Mouse (Mus musculus): ENCODE data around the gene Gnptab.

Gnptab gene

GRCm38 (mm10) chr10:88379013-88379885 lies at the start of gene Gnptab, which contains the start of gene Dram1:
Gene Gnptab (plus strand): TSS chr10:88379132.
Gene Dram1 (minus strand): TSS chr10:88379080.
- no peaks in the 10 kb centered on the region for H3K9me3 ChIP-seq (ENCODE audit: low read length)
- TF ChIP-seq POU5F1 (IDR thresholded peaks at IDR 0.05; ENCODE audit: borderline replicate concordance, low read length) (no peak), CTCF (conservative IDR thresholded peaks at IDR 0.05; ENCODE audit: low read length) (no peak), NANOG (IDR thresholded peaks at IDR 0.05; ENCODE audit: borderline replicate concordance, low read length) (no peak)

DNA sequence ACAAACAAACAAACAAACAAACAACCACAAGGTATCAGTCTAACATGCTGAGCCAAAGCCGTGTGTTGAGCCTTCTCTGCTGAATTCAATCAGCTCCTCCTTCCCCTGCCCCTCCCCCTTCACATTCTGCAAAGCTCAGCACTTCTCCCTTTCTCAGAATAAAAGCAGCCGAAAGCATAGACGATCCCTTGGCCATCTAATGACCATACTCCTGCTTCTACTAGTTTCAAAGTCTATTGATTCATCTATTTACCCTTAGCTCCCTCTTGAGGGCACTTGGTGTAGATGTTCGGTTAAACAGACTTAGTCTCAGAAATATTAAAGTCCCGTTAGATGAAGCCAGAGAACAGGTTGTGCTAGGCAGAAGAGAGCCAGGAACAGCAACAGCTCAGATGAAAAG lies 48.2 kb upstream of the Gnptab start:
- H3K36me3 ChIP-seq (ENCODE audit: insufficient read depth, low read length) = no peaks in the 10 kb centered on the region
- no peak overlapping the region for H3K4me3 ChIP-seq (replicated peaks; ENCODE audit: low read length)
- TF ChIP-seq POU5F1 (IDR thresholded peaks at IDR 0.05; ENCODE audit: borderline replicate concordance, low read length) (no peak), NANOG (IDR thresholded peaks at IDR 0.05; ENCODE audit: borderline replicate concordance, low read length) (no peak), CTCF (conservative IDR thresholded peaks at IDR 0.05; ENCODE audit: low read length) (no peak)

More at GRCm38 (mm10) chr10:88379013-88379885, at the start of gene Gnptab, which contains the start of gene Dram1:
- Histone ChIP-seq H3K36me3 (ENCODE audit: insufficient read depth, low read length) (no peaks in the 10 kb centered on the region), H3K4me3 (replicated peaks; ENCODE audit: low read length) (peak within 1 kb of the TSS; percentile 90), H3K27me3 (ENCODE audit: insufficient read depth, low read length) (peaks cover 7% of the 10 kb centered on the region; the same call in 1 of the 2 replicates), H3K4me1 (replicated peaks; ENCODE audit: low read depth, low read length) (peaks cover 45% of the 10 kb centered on the region)

DNA sequence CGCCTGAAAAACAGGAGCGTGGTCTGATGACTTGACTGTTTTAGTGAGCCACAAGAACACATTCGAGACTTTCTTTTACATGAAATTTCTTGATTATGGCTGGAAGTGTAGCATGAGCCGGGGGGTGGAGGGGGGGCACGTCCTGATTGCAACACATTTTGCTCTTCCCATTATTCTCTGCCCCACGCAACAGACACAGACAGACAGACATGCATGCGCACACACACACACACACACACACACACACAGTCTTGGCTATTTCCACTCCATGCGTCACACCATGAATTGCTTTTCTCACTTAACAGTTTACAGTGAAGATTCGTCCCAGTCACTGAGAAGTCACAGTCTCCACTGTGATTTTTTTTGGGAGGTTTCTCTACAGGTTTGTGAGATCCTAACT lies 38.3 kb upstream of the Gnptab start:
- H3K36me3 ChIP-seq (ENCODE audit: insufficient read depth, low read length) = no peaks in the 10 kb centered on the region
- H3K9me3 ChIP-seq (ENCODE audit: low read length) = peaks cover 6% of the 10 kb centered on the region; the same call in 1 of the 2 replicates
- peaks cover 15% of the 10 kb centered on the region for H3K4me1 ChIP-seq (replicated peaks; ENCODE audit: low read depth, low read length)
- H3K27me3 ChIP-seq (ENCODE audit: insufficient read depth, low read length) = peaks cover 31% of the 10 kb centered on the region
- TF ChIP-seq POU5F1 (IDR thresholded peaks at IDR 0.05; ENCODE audit: borderline replicate concordance, low read length) = no peak
- no peak for TF ChIP-seq NANOG (IDR thresholded peaks at IDR 0.05; ENCODE audit: borderline replicate concordance, low read length)
- no peak for TF ChIP-seq CTCF (conservative IDR thresholded peaks at IDR 0.05; ENCODE audit: low read length)
- no peak overlapping the region for H3K4me3 ChIP-seq (replicated peaks; ENCODE audit: low read length)

More for the DNA sequence above, 48.2 kb upstream of the Gnptab start:
- Histone ChIP-seq H3K9me3 (ENCODE audit: low read length) (peaks cover 6% of the 10 kb centered on the region; the same call in 1 of the 2 replicates), H3K27me3 (ENCODE audit: insufficient read depth, low read length) (peaks cover 7% of the 10 kb centered on the region; the same call in 1 of the 2 replicates), H3K4me1 (replicated peaks; ENCODE audit: low read depth, low read length) (no peaks in the 10 kb centered on the region)

DNA sequence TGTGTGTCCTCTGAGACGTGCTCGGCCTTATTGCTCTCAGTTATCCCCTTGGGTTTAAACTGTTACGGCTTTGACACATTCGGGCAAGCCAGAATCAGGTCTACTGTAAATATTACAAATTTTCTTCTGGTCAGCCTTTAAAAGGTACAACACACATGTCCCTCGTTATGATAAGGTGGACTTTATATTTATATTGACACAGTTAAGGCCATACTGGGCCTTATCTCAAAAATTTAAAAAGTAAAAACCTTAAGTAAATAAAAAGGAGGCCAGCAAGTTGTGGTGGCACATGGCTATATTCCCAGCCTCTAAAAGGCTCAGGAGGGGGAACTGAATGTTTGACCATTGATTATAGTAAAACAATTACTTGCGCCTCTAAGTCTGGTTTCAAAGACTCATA lies 37.6 kb upstream of the Gnptab start:
- Histone ChIP-seq H3K4me1 (replicated peaks; ENCODE audit: low read depth, low read length) (peaks cover 22% of the 10 kb centered on the region), H3K9me3 (ENCODE audit: low read length) (no peaks in the 10 kb centered on the region), H3K4me3 (replicated peaks; ENCODE audit: low read length) (no peak overlapping the region), H3K36me3 (ENCODE audit: insufficient read depth, low read length) (no peaks in the 10 kb centered on the region), H3K27me3 (ENCODE audit: insufficient read depth, low read length) (peaks cover 31% of the 10 kb centered on the region)
- TF ChIP-seq POU5F1 (IDR thresholded peaks at IDR 0.05; ENCODE audit: borderline replicate concordance, low read length) = no peak
- no peak for TF ChIP-seq NANOG (IDR thresholded peaks at IDR 0.05; ENCODE audit: borderline replicate concordance, low read length)
- no peak for TF ChIP-seq CTCF (conservative IDR thresholded peaks at IDR 0.05; ENCODE audit: low read length)

DNA sequence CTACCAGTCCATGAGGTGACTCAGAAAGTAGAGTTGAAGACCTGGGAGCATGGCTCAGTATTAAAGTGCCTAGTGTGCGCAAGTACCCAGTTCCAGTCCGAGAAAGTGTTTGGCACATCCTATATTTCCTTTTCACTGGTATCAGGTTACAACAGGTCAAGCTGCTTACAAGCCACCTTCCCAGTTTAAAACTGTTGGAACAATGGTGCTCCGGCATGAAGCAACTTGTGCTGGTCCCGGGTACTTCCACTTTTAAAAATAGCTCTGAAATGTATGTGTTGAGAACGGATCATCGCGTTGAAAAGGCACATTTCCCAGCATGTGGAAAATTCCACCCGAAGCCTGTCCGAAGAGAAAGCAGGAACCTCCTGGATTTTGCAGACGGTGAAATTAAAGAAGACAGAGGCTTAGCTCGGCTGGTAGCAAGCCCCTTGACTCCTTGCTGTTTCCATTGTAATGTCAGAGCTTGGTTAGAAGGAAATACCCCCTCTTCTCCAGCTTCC lies 33.0 kb upstream of the Gnptab start:
- no peak for TF ChIP-seq POU5F1 (IDR thresholded peaks at IDR 0.05; ENCODE audit: borderline replicate concordance, low read length)
- no peak for TF ChIP-seq CTCF (conservative IDR thresholded peaks at IDR 0.05; ENCODE audit: low read length)
- TF ChIP-seq NANOG (IDR thresholded peaks at IDR 0.05; ENCODE audit: borderline replicate concordance, low read length) = no peak
- Histone ChIP-seq H3K4me1 (replicated peaks; ENCODE audit: low read depth, low read length) (peaks cover 45% of the 10 kb centered on the region), H3K36me3 (ENCODE audit: insufficient read depth, low read length) (no peaks in the 10 kb centered on the region), H3K9me3 (ENCODE audit: low read length) (no peaks in the 10 kb centered on the region), H3K4me3 (replicated peaks; ENCODE audit: low read length) (no peak overlapping the region), H3K27me3 (ENCODE audit: insufficient read depth, low read length) (peaks cover 27% of the 10 kb centered on the region)

GRCm38 (mm10) chr10:88346454-88347245 lies 32.3 kb upstream of the Gnptab start:
- peaks cover 52% of the 10 kb centered on the region for H3K4me1 ChIP-seq (replicated peaks; ENCODE audit: low read depth, low read length)
- no peak overlapping the region for H3K4me3 ChIP-seq (replicated peaks; ENCODE audit: low read length)
- TF ChIP-seq NANOG (IDR thresholded peaks at IDR 0.05; ENCODE audit: borderline replicate concordance, low read length) (no peak), CTCF (conservative IDR thresholded peaks at IDR 0.05; ENCODE audit: low read length) (no peak), POU5F1 (IDR thresholded peaks at IDR 0.05; ENCODE audit: borderline replicate concordance, low read length) (no peak)
- H3K9me3 ChIP-seq (ENCODE audit: low read length) = no peaks in the 10 kb centered on the region
- H3K36me3 ChIP-seq (ENCODE audit: insufficient read depth, low read length) = no peaks in the 10 kb centered on the region
- peaks cover 27% of the 10 kb centered on the region for H3K27me3 ChIP-seq (ENCODE audit: insufficient read depth, low read length)

GRCm38 (mm10) chr10:88349800-88350199 lies 29.1 kb upstream of the Gnptab start:
- H3K4me1 ChIP-seq (replicated peaks; ENCODE audit: low read depth, low read length) = peaks cover 63% of the 10 kb centered on the region
- TF ChIP-seq NANOG (IDR thresholded peaks at IDR 0.05; ENCODE audit: borderline replicate concordance, low read length) (peak; percentile 97), CTCF (conservative IDR thresholded peaks at IDR 0.05; ENCODE audit: low read length) (no peak)

DNA sequence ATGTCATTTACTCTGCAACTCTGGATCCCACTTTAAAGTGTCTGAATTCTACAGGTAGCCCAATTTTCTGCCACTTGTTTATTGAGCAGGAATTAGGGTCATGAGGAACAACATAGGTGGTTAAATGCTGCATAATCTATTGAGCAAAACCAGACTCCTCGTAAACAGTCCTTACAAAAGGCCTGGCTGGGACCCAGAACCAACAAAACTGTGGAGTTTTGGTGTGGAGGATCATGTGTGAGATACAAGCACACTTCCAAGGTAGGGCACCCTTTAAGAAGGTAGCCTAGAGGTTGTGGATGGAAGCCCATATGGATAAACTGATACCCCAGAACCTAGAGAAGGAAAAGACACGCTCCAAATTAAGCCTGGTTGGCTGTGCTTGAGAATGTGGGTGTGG lies 28.2 kb upstream of the Gnptab start:
- Histone ChIP-seq H3K27me3 (ENCODE audit: insufficient read depth, low read length) (peaks cover 43% of the 10 kb centered on the region), H3K9me3 (ENCODE audit: low read length) (no peaks in the 10 kb centered on the region), H3K4me1 (replicated peaks; ENCODE audit: low read depth, low read length) (peaks cover 54% of the 10 kb centered on the region), H3K4me3 (replicated peaks; ENCODE audit: low read length) (no peak overlapping the region), H3K36me3 (ENCODE audit: insufficient read depth, low read length) (no peaks in the 10 kb centered on the region)
- TF ChIP-seq NANOG (IDR thresholded peaks at IDR 0.05; ENCODE audit: borderline replicate concordance, low read length) = no peak
- TF ChIP-seq POU5F1 (IDR thresholded peaks at IDR 0.05; ENCODE audit: borderline replicate concordance, low read length) = no peak
- TF ChIP-seq CTCF (conservative IDR thresholded peaks at IDR 0.05; ENCODE audit: low read length) = no peak

More at GRCm38 (mm10) chr10:88349800-88350199, 29.1 kb upstream of the Gnptab start:
- Histone ChIP-seq H3K27me3 (ENCODE audit: insufficient read depth, low read length) (peaks cover 38% of the 10 kb centered on the region), H3K36me3 (ENCODE audit: insufficient read depth, low read length) (no peaks in the 10 kb centered on the region), H3K9me3 (ENCODE audit: low read length) (no peaks in the 10 kb centered on the region), H3K4me3 (replicated peaks; ENCODE audit: low read length) (peak overlapping the region; percentile 24; the same call in 1 of the 2 replicates)

Data from E14TG2a.4 (cell line).